Mouse (Mus musculus): ENCODE results near the gene Adgrg6.

GRCm38 (mm10) chr10:14531090-14531489, 14.4 kb downstream of the Adgrg6 start:
- TF ChIP-seq CTCF (IDR thresholded peaks at IDR 0.05; ENCODE audit: borderline replicate concordance, control insufficient read depth, extremely low read depth, insufficient read depth, low read length, poor library complexity) = no peak
- TF ChIP-seq POLR2A (IDR thresholded peaks at IDR 0.05; ENCODE audit: control insufficient read depth, extremely low read depth, insufficient read depth, low read length, poor library complexity) = no peak

Data from thymus, adult 2 months (tissue).